In the genomic region with DNA sequence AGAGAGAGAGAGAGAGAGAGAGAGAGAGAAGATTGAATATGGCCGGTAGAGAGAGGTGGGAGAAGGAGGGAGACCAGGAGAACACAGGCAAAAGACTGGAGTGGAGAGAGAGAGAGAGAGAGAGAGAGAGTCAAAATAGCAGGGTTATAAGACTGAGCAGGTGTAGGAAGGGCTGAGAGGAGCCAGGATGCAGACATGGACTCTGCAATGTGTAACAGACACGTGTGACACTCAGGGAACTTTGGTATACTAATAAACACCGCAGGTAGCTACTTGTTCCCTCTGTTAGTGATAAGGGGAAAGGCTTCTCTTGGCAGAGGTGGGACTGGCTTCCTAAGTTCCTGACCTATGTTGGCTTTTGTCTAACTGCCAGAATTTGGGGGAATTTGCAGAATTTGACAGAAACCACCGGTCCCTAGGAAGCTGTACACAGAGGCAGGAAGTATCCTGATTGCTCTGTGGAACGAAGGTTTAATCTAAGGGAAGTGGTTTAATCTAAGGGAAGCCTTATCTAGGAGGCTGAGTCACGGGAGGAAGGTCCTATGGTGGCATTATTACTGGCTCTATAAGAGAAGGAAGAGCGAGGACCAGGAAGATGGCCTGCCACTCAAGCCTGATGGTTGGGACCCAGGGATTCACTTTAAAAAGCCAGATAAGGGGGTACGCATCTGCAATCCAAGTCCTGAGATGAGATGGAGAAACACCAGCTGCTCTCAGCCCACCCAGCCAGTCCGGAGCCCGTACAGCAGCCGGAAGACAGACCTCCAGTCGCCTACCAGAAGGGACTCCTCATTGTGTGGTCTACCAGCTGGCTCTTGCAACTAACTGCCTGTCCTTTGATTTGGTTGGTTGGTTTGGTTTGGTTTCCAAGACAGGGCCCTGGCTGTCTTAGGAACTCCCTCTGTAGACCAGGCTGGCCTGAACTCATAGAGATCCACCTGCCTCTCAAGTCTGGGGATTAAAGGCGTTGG, we compare ENCODE assay signal across 8 mouse cellular contexts. TPM values are rescaled to one million over a fixed set of nuclear protein-coding genes. Genes with fewer than 3 reads are reported as not detected.
DNase-seq lines count a peak whose midpoint lies in the region; ATAC-seq and TF ChIP-seq lines count a peak whose summit lies in the region.

No protein-coding gene starts in this region.

- H3K9me3 ChIP-seq in limb, embryonic 14.5 days (ENCODE audit: control insufficient read depth, low read length): no peaks in the 10 kb centered on the region

- TF ChIP-seq CTCF in thymus, adult 2 months (IDR thresholded peaks at IDR 0.05; ENCODE audit: borderline replicate concordance, control insufficient read depth, extremely low read depth, insufficient read depth, low read length, poor library complexity): no peak
- no peak for TF ChIP-seq CTCF in olfactory bulb, adult 2 months (IDR thresholded peaks at IDR 0.05; ENCODE audit: insufficient read depth, low read depth, low read length)

- TF ChIP-seq POLR2A in thymus, adult 2 months (IDR thresholded peaks at IDR 0.05; ENCODE audit: control insufficient read depth, extremely low read depth, insufficient read depth, low read length, poor library complexity): no peak
- TF ChIP-seq POLR2A in limb, embryonic 14.5 days (IDR thresholded peaks at IDR 0.05; ENCODE audit: borderline replicate concordance, extremely low read depth, insufficient read depth, insufficient read length): no peak
- no peak for TF ChIP-seq POLR2A in olfactory bulb, adult 2 months (IDR thresholded peaks at IDR 0.05; ENCODE audit: insufficient read depth, low read depth, low read length)

- H3K4me2 ChIP-seq in limb, embryonic 14.5 days (replicated peaks; ENCODE audit: low read depth, low read length, severe bottlenecking): peak overlapping the region; percentile 76

- peak; percentile 31 for DNase-seq in thymus, adult 2 months
- no peak for DNase-seq in thymus, postnatal 10 days (ENCODE audit: low spot score in 2 of 2)
- peak; percentile 18 to 43 for DNase-seq in heart, postnatal 10 days
- DNase-seq in limb, embryonic 14.5 days (ENCODE audit: low spot score): no peak
- DNase-seq in adrenal gland, postnatal 10 days: no peak
- no peak for DNase-seq in cerebellum, postnatal 25 days
- DNase-seq in left cerebral cortex, adult 11 months (ENCODE audit: low spot score): no peak

- ATAC-seq in limb, embryonic 14.5 days (ENCODE audit: low FRiP score, low read depth): 0 out of 2 replicates have a peak, but pooled peaks have one; percentile 3

- H3K27ac ChIP-seq in thymus, adult 2 months (ENCODE audit: control insufficient read depth, insufficient read depth, low read length): peak overlapping the region; percentile 38; the same call in 1 of the 2 replicates
- no peak overlapping the region for H3K27ac ChIP-seq in limb, embryonic 14.5 days (replicated peaks; ENCODE audit: low read depth, low read length)
- H3K27ac ChIP-seq in olfactory bulb, adult 2 months (ENCODE audit: insufficient read depth, low read depth, low read length): no peak overlapping the region

- no peaks in the 10 kb centered on the region for H3K36me3 ChIP-seq in thymus, adult 2 months (ENCODE audit: control insufficient read depth, insufficient read depth, low read length)
- no peaks in the 10 kb centered on the region for H3K36me3 ChIP-seq in limb, embryonic 14.5 days (ENCODE audit: control insufficient read depth, insufficient read depth, low read length)

- H3K4me1 ChIP-seq in thymus, adult 2 months (replicated peaks; ENCODE audit: control insufficient read depth, insufficient read depth, low read length): peaks cover 51% of the 10 kb centered on the region
- H3K4me1 ChIP-seq in limb, embryonic 14.5 days (ENCODE audit: control insufficient read depth, insufficient read depth, low read length): peaks cover 11% of the 10 kb centered on the region; the same call in 1 of the 2 replicates
- H3K4me1 ChIP-seq in olfactory bulb, adult 2 months (ENCODE audit: control insufficient read depth, insufficient read depth, low read length): peaks cover 16% of the 10 kb centered on the region

- no peak overlapping the region for H3K4me3 ChIP-seq in thymus, adult 2 months (ENCODE audit: control insufficient read depth, insufficient read depth, low read length)
- H3K4me3 ChIP-seq in limb, embryonic 14.5 days (replicated peaks; ENCODE audit: low read length): no peak overlapping the region
- peak overlapping the region; percentile 39; the same call in 1 of the 2 replicates for H3K4me3 ChIP-seq in olfactory bulb, adult 2 months (ENCODE audit: insufficient read depth, low read depth, low read length)

- intact Hi-C loops in heart, postnatal 10 days (cut with DNase I): loop anchor here (1.0 kb wide), 1 partner anchor 45 kb away; no protein-coding TSS in a partner anchor

- H3K27me3 ChIP-seq in thymus, adult 2 months (ENCODE audit: control insufficient read depth, insufficient read depth, low read length): no peaks in the 10 kb centered on the region
- H3K27me3 ChIP-seq in limb, embryonic 14.5 days (ENCODE audit: control insufficient read depth, insufficient read depth, low read length): no peaks in the 10 kb centered on the region

- 20% methylated on average over 13 of the region's 13 CpGs for WGBS in thymus, adult 2 months
- 65% methylated on average over 13 of the region's 13 CpGs for WGBS in limb, embryonic 14.5 days
- WGBS in olfactory bulb, adult 2 months: 65% methylated on average over 13 of the region's 13 CpGs

- H3K9ac ChIP-seq in limb, embryonic 14.5 days (ENCODE audit: low read depth, low read length, severe bottlenecking): no peak overlapping the region

RNA-seq across cellular contexts. Expression of a gene that starts 27.3 kb away (rescaled TPM):
- polyA plus RNA-seq in thymus, adult 2 months (2012; rRNA removed): 0.61 and 1.3 TPM in 2 replicates
- not detected for total RNA-seq in heart, postnatal 10 days (2021)
- 53.5 and 60.7 TPM in 2 replicates for polyA plus RNA-seq in limb, embryonic 14.5 days (2012; rRNA removed)
- polyA plus RNA-seq in limb, embryonic 14.5 days (2014; fragmentation: Nextera tagmentation; extraction: Ambion mirVana): 27.2 and 37.8 TPM in 2 replicates
- polyA plus RNA-seq in olfactory bulb, adult 2 months (2012; ENCODE audit: insufficient read depth, insufficient read length, low replicate concordance, missing spikeins): not detected in 2 replicates
- total RNA-seq in adrenal gland, postnatal 10 days (2021): 1 to 10 TPM in 1 of 2 experiments, under 1 TPM in 1; 0.57 to 1.9 TPM

RNA-seq across cellular contexts. Expression of a gene that starts 29.8 kb away (rescaled TPM):
- polyA plus RNA-seq in thymus, adult 2 months (2012; rRNA removed): 358 and 385 TPM in 2 replicates
- total RNA-seq in heart, postnatal 10 days (2021): 10 to 100 TPM; 88.3 to 99.0 TPM
- 122 and 157 TPM in 2 replicates for polyA plus RNA-seq in limb, embryonic 14.5 days (2012; rRNA removed)
- 94.5 and 103 TPM in 2 replicates for polyA plus RNA-seq in limb, embryonic 14.5 days (2014; fragmentation: Nextera tagmentation; extraction: Ambion mirVana)
- not detected in 2 replicates for polyA plus RNA-seq in olfactory bulb, adult 2 months (2012; ENCODE audit: insufficient read depth, insufficient read length, low replicate concordance, missing spikeins)
- 100 to 1,000 TPM; 130 to 145 TPM for total RNA-seq in adrenal gland, postnatal 10 days (2021)

RNA-seq across cellular contexts. Expression of a gene that starts 30.0 kb away (rescaled TPM):
- polyA plus RNA-seq in thymus, adult 2 months (2012; rRNA removed): 0.09 and 0.11 TPM in 2 replicates
- not detected for total RNA-seq in heart, postnatal 10 days (2021)
- 0.03 and 0.23 TPM in 2 replicates for polyA plus RNA-seq in limb, embryonic 14.5 days (2012; rRNA removed)
- polyA plus RNA-seq in limb, embryonic 14.5 days (2014; fragmentation: Nextera tagmentation; extraction: Ambion mirVana): not detected in 2 replicates
- polyA plus RNA-seq in olfactory bulb, adult 2 months (2012; ENCODE audit: insufficient read depth, insufficient read length, low replicate concordance, missing spikeins): not detected in 2 replicates
- under 1 TPM in 1 of 2 experiments, not detected in 1; 0.63 TPM for total RNA-seq in adrenal gland, postnatal 10 days (2021)

RNA-seq across cellular contexts. Expression of a gene that starts 56.1 kb away (rescaled TPM):
- 455 and 506 TPM in 2 replicates for polyA plus RNA-seq in thymus, adult 2 months (2012; rRNA removed)
- total RNA-seq in heart, postnatal 10 days (2021): 1,000 to 10,000 TPM; 1,000 to 1,054 TPM
- 788 and 951 TPM in 2 replicates for polyA plus RNA-seq in limb, embryonic 14.5 days (2012; rRNA removed)
- polyA plus RNA-seq in limb, embryonic 14.5 days (2014; fragmentation: Nextera tagmentation; extraction: Ambion mirVana): 1,382 and 1,446 TPM in 2 replicates
- 1,037 and 1,562 TPM in 2 replicates for polyA plus RNA-seq in olfactory bulb, adult 2 months (2012; ENCODE audit: insufficient read depth, insufficient read length, low replicate concordance, missing spikeins)
- total RNA-seq in adrenal gland, postnatal 10 days (2021): 1,000 to 10,000 TPM; 1,111 to 1,198 TPM

RNA-seq across cellular contexts. Expression of a gene that starts 57.0 kb away (rescaled TPM):
- polyA plus RNA-seq in thymus, adult 2 months (2012; rRNA removed): 164 and 173 TPM in 2 replicates
- 100 to 1,000 TPM in 1 of 2 experiments, 10 to 100 TPM in 1; 94.7 to 108 TPM for total RNA-seq in heart, postnatal 10 days (2021)
- polyA plus RNA-seq in limb, embryonic 14.5 days (2012; rRNA removed): 98.3 and 113 TPM in 2 replicates
- polyA plus RNA-seq in limb, embryonic 14.5 days (2014; fragmentation: Nextera tagmentation; extraction: Ambion mirVana): 146 and 147 TPM in 2 replicates
- not detected in 2 replicates for polyA plus RNA-seq in olfactory bulb, adult 2 months (2012; ENCODE audit: insufficient read depth, insufficient read length, low replicate concordance, missing spikeins)
- 100 to 1,000 TPM; 131 to 137 TPM for total RNA-seq in adrenal gland, postnatal 10 days (2021)

Comparison
In these comparisons a context has a peak if more than half of its experiments do, and no peak if none do; other contexts are left out.
1. DNase-seq: peak in thymus, adult 2 months (single experiment) and heart, postnatal 10 days (2 of 2); none in thymus, postnatal 10 days (0 of 2), limb, embryonic 14.5 days (single experiment), adrenal gland, postnatal 10 days (single experiment), cerebellum, postnatal 25 days (0 of 2) and left cerebral cortex, adult 11 months (single experiment).
2. RNA of a gene that starts 27.3 kb away (polyA plus RNA-seq): 27.2 to 60.7 TPM in limb, embryonic 14.5 days; 0.61 to 1.3 TPM in thymus, adult 2 months and not detected in olfactory bulb, adult 2 months; every median in the first group is over 10 times any median in the second.